ENCODE assay signal across 12 mouse cellular contexts in the genomic region with DNA sequence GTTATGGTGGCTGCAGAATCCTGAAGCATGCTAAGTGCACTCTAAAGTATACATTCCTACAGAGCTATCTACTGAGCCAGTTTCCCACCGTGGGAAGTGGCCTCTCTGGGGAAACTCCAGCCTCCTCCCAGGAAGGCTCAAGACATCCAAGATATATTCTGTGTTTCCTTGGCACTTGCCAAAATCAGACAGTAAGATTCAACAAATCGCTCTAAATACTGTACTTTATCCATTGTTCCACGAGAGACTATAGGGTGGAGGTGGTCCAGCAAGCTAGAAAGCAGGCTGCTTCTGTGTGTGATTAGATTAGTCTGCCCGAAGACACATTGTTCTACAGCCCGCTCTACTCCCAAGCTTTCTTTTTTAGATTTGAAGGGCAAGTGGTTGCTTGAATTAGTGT.
DNase-seq lines count a peak whose midpoint lies in the region; ATAC-seq and TF ChIP-seq lines count a peak whose summit lies in the region.
"Had no signal": no experiment of that assay in that cellular context is flagged by ENCODE, and none has a peak within 500 bp of the region (broad histone marks: within the 10 kb centered on the region; RNA-seq: fewer than 3 reads in every experiment).

No protein-coding gene starts in this region.

- ATAC-seq in intestine, embryonic 14.5 days (replicated peaks; ENCODE audit: low FRiP score, low TSS enrichment, low read depth) = no peak
- no peak for ATAC-seq in intestine, postnatal 0 days

- no peak overlapping the region for H3K9ac ChIP-seq in intestine, embryonic 14.5 days (ENCODE audit: low read length)
- H3K9ac ChIP-seq in intestine, postnatal 0 days (ENCODE audit: low read depth, low read length) = no peak overlapping the region
- H3K9ac ChIP-seq: liver, embryonic 14.5 days; midbrain, embryonic 12.5 days had no signal

- 48% methylated on average over 5 of the region's 5 CpGs for WGBS in intestine, embryonic 14.5 days
- WGBS in intestine, postnatal 0 days = 60% methylated on average over 5 of the region's 5 CpGs
- WGBS in embryonic facial prominence, embryonic 10.5 days = 82% methylated on average over 5 of the region's 5 CpGs

- peaks cover 14% of the 10 kb centered on the region; the same call in 1 of the 2 replicates for H3K4me1 ChIP-seq in intestine, embryonic 14.5 days (replicated peaks; ENCODE audit: control insufficient read depth, insufficient read depth, low read length)
- no peaks in the 10 kb centered on the region for H3K4me1 ChIP-seq in intestine, postnatal 0 days (replicated peaks; ENCODE audit: control insufficient read depth, insufficient read depth, low read length)
- peaks cover 12% of the 10 kb centered on the region for H3K4me1 ChIP-seq in embryonic facial prominence, embryonic 10.5 days

- TF ChIP-seq CTCF in intestine, postnatal 0 days (IDR thresholded peaks at IDR 0.05; ENCODE audit: low read depth) = no peak
- no peak for TF ChIP-seq CTCF in brain, embryonic 14.5 days (IDR thresholded peaks at IDR 0.05; ENCODE audit: borderline replicate concordance, extremely low read depth, insufficient read depth, insufficient read length)

- no peak overlapping the region for H3K4me2 ChIP-seq in intestine, embryonic 14.5 days (ENCODE audit: low read length)
- H3K4me2 ChIP-seq in intestine, postnatal 0 days (replicated peaks; ENCODE audit: low read depth) = no peak overlapping the region
- H3K4me2 ChIP-seq: midbrain, embryonic 12.5 days had no signal

- H3K36me3 ChIP-seq in intestine, embryonic 14.5 days (ENCODE audit: control insufficient read depth, insufficient read depth, low read length) = no peaks in the 10 kb centered on the region
- no peaks in the 10 kb centered on the region for H3K36me3 ChIP-seq in intestine, postnatal 0 days (ENCODE audit: control insufficient read depth, insufficient read depth)
- 0 out of 2 replicates have a peak, but pooled peaks cover 8% of the 10 kb centered on the region for H3K36me3 ChIP-seq in embryonic facial prominence, embryonic 10.5 days (replicated peaks)

- no peak overlapping the region for H3K4me3 ChIP-seq in intestine, embryonic 14.5 days (ENCODE audit: low read depth, low read length)
- H3K4me3 ChIP-seq in intestine, postnatal 0 days (ENCODE audit: low read depth, low read length) = no peak overlapping the region
- no peak overlapping the region for H3K4me3 ChIP-seq in embryonic facial prominence, embryonic 10.5 days
- H3K4me3 ChIP-seq: midbrain, embryonic 12.5 days had no signal

- no peak for DNase-seq in intestine, embryonic 14.5 days (ENCODE audit: low spot score)
- DNase-seq in brain, embryonic 14.5 days (ENCODE audit: low read depth) = peak; percentile 22
- no peak for DNase-seq in embryonic facial prominence, embryonic 10.5 days (ENCODE audit: low spot score)
- DNase-seq in kidney, postnatal 10 days = peak; percentile 21
- DNase-seq in adrenal gland, postnatal 36 days = no peak
- DNase-seq in gastrocnemius, postnatal 36 days = no peak
- DNase-seq in cerebellum, adult 18-20 months = no peak
- DNase-seq: adrenal gland, adult 2 months; cerebellum, postnatal 25 days had no signal

- no peak for TF ChIP-seq POLR2A in brain, embryonic 14.5 days (IDR thresholded peaks at IDR 0.05; ENCODE audit: borderline replicate concordance, extremely low read depth, insufficient read depth, insufficient read length, poor library complexity, severe bottlenecking)

- H3K27ac ChIP-seq in intestine, embryonic 14.5 days (ENCODE audit: low read depth) = peak overlapping the region; percentile 76
- H3K27ac ChIP-seq in intestine, postnatal 0 days (ENCODE audit: low read depth, low read length) = no peak overlapping the region; the same call in 1 of the 2 replicates
- 0 out of 2 replicates have a peak overlapping the region, but pooled peaks have one; percentile 10 for H3K27ac ChIP-seq in embryonic facial prominence, embryonic 10.5 days (replicated peaks)
- H3K27ac ChIP-seq: liver, embryonic 14.5 days; midbrain, embryonic 12.5 days had no signal

- H3K9me3 ChIP-seq in intestine, embryonic 14.5 days (ENCODE audit: control insufficient read depth, low read length) = no peaks in the 10 kb centered on the region
- no peaks in the 10 kb centered on the region for H3K9me3 ChIP-seq in intestine, postnatal 0 days (ENCODE audit: control insufficient read depth)
- no peaks in the 10 kb centered on the region for H3K9me3 ChIP-seq in embryonic facial prominence, embryonic 10.5 days
- H3K9me3 ChIP-seq: midbrain, embryonic 12.5 days had no signal

- intact Hi-C loops in gastrocnemius, postnatal 36 days (cut with DNase I) = no loop called here

- H3K27me3 ChIP-seq in intestine, embryonic 14.5 days (replicated peaks; ENCODE audit: control insufficient read depth, insufficient read depth, low read length) = no peaks in the 10 kb centered on the region
- no peaks in the 10 kb centered on the region for H3K27me3 ChIP-seq in intestine, postnatal 0 days (replicated peaks; ENCODE audit: control insufficient read depth, insufficient read depth, low read length)
- no peaks in the 10 kb centered on the region for H3K27me3 ChIP-seq in embryonic facial prominence, embryonic 10.5 days (replicated peaks; ENCODE audit: low read depth, poor library complexity, severe bottlenecking)
- H3K27me3 ChIP-seq: midbrain, embryonic 12.5 days had no signal

Comparison
In these comparisons a context has a peak if more than half of its experiments do, and no peak if none do; other contexts are left out.
1. DNase-seq: peak in brain, embryonic 14.5 days (single experiment) and kidney, postnatal 10 days (single experiment); none in intestine, embryonic 14.5 days (single experiment), embryonic facial prominence, embryonic 10.5 days (single experiment), adrenal gland, postnatal 36 days (0 of 2), gastrocnemius, postnatal 36 days (0 of 2) and cerebellum, adult 18-20 months (0 of 2).